Mouse (Mus musculus) G1E (cell line): ENCODE results near the gene Katnal1.

Experiments
- CTCF ChIP-seq: IDR thresholded peaks from 2 replicates; pipeline ENCODE4 v1.5.1; 2012; ENCODE audit warnings: low read depth, low read length, inconsistent platforms, mixed read lengths
- GATA1 ChIP-seq: IDR thresholded peaks from 2 replicates; pipeline ENCODE4 v1.6.1; 2012; ENCODE audit warnings: borderline replicate concordance, low read length, inconsistent platforms, mixed read lengths
- GATA2 ChIP-seq: IDR thresholded peaks from 2 replicates; pipeline ENCODE4 v1.6.1; 2012; ENCODE audit warnings: low read depth, low read length, inconsistent platforms, borderline replicate concordance
- TAL1 ChIP-seq: conservative IDR thresholded peaks from 2 replicates; pipeline ENCODE4 v1.6.1; 2012; ENCODE audit warnings: low read depth, low read length, inconsistent platforms, mixed read lengths

- TF ChIP-seq TAL1: no peak
- TF ChIP-seq CTCF: no peak
- TF ChIP-seq GATA2: no peak
- TF ChIP-seq GATA1: no peak
Measured at GRCm38 (mm10) chr5:148975035-148975434, 45.9 kb upstream of the Katnal1 start.
